Mouse (Mus musculus): Measurements from ENCODE around the gene Ctrc. TPM values are rescaled to one million over a fixed set of nuclear protein-coding genes. Genes with fewer than 3 reads are reported as not detected.

The Ctrc gene
- total RNA-seq, 2 experiments from 2014 or later: not detected

- intact Hi-C loops (cut with DNase I): no loop called here
These were observed 18.8 kb downstream of the Ctrc start for GRCm38 (mm10) chr4:141827401-141827800.

GRCm38 (mm10) chr4:141826060-141826459, 20.1 kb downstream of the Ctrc start, which contains the start of gene Cela2a:
Gene Cela2a, minus strand, starts transcription at chr4:141826160.
- intact Hi-C loops (cut with DNase I): no loop called here
- DNase-seq: no peak

More at GRCm38 (mm10) chr4:141827401-141827800, 18.8 kb downstream of the Ctrc start:
- DNase-seq: no peak

DNA sequence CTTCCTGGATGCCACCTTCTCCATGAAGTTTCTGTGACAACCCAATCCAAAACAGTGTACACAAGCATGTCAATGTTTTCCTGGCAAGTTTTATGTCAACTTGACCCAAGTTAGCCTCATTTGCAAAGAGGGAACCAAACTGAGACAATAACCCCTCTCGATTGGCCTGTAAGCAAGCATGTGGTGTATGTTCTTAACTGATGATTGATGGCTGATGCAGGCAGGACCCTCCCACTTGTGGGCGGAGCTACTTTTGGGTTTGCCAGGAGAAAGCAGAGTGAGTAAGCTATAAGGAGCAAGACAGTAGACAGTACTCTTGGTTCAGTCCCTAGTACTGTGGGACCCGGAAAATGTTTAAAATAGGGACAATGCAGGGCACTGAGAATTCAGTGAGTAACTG, 23.2 kb downstream of the Ctrc start:
- DNase-seq: no peak
- intact Hi-C loops (cut with DNase I): no loop called here

GRCm38 (mm10) chr4:141822089-141822488, 24.1 kb downstream of the Ctrc start:
- peak in 1 of 2 experiments; percentile 38 for DNase-seq
- intact Hi-C loops (cut with DNase I): no loop called here

- intact Hi-C loops (cut with DNase I): no loop called here
- no peak for DNase-seq
These were observed 25.0 kb downstream of the Ctrc start for GRCm38 (mm10) chr4:141821178-141821577.

GRCm38 (mm10) chr4:141819316-141819715, 26.8 kb downstream of the Ctrc start:
- DNase-seq: no peak
- intact Hi-C loops (cut with DNase I): no loop called here

DNA sequence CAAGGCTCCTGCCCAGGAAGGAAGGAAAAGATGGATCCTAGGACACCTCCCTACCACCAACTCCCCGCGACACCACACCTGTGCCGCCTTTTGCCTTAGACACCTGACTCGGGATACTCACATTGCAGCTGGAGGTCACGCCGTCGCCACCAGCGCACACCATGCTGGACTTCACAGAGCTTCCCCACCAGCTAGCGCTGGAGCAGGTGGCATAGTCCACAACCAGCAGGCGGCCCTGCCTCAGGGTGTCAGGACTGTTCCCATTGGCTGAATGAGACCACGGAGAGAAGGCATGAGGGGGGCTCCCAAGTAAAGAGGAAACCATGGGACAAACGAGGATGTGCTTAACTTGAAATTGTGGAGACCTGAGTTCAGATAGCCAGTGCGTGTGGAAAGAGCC, 27.3 kb downstream of the Ctrc start:
- intact Hi-C loops (cut with DNase I): no loop called here
- no peak for DNase-seq

DNA sequence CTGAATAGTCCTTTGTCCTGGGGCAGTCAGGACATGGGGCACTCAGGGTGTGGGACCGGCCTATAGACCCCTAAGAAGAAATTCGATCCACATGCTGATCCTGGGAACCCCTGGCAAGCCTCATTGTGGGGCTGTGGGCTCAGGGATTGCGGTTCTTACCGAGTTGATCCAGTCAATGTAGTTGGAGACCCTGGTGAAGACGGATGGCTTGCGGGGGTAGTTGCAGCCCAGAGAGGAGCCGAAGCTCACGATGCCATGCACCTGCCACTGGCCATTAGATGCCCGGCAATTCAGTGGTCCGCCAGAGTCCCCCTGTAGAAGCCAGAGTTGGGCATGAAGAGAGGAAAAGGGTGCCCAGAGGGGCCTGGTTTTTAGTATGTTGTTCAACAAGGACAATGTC, 28.5 kb downstream of the Ctrc start:
- DNase-seq: no peak
- intact Hi-C loops (cut with DNase I): no loop called here

- DNase-seq: no peak
- intact Hi-C loops (cut with DNase I): no loop called here
These were observed 29.1 kb downstream of the Ctrc start for GRCm38 (mm10) chr4:141816776-141817655.

DNA sequence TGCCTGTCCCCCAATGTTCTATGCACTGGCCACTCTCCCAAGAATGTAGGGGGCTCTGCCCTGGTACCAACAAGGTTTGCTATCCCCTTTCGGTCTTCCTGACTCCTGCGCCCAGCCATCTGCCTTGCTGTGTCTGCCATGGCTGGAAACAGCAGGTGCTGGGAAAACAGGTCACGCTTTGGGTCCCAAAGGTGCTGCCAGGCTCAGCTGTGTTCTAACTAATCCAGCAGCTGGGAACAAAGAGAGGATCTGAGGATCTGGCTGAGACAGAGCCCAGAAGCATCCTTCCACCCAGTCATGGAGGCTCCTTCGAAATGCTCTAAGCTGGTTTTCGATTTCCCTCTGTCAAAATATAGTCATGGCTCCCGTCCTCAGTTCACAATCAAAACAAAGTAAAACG, 29.9 kb downstream of the Ctrc start:
- no peak for DNase-seq
- intact Hi-C loops (cut with DNase I): no loop called here

DNA sequence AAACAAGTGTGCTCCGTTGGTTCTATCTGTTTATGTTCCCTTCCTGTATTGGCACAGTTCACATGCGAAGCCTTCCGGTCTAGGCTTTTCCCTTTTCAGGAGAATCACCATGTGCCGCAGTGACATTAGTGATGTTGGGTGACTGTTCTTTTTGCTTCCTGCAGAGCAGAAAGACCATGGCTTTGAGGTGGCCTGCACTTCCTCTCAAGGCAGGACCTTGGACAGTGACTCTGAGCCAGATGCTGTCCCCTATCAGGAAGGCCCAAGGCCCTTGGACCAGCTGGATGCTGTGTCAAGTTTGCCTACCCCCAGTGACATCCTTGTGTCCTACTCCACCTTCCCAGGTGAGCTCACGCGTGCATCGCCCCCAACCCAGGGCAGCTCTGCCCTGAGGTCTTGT, 34.8 kb downstream of the Ctrc start:
- intact Hi-C loops (cut with DNase I): loop anchor here (2.0 kb wide), 1 partner anchor 43 kb away; no protein-coding TSS in a partner anchor

DNA sequence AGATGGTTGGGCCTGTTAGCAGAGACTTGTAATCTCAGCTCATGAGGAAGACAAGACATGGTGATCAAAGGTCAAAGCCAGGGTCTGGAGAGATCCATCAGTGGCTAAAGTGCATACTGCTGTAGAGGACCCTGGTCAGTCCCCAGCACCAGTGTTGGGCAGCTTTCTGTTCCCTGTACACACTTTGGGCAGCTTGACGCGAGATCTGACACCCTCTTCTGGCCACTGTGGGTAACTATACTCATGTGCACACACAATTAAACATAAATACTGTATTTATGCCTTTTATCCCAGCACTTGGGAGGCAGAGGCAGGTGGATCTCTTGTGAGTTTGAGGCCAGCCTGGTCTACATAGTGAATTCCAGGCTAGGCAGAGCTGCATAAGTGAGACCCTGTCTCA, 35.2 kb downstream of the Ctrc start:
- DNase-seq: no peak
- intact Hi-C loops (cut with DNase I): loop anchor here (2.0 kb wide), 1 partner anchor 44 kb away; no protein-coding TSS in a partner anchor

More for the DNA sequence above, 34.8 kb downstream of the Ctrc start:
- DNase-seq: no peak

DNA sequence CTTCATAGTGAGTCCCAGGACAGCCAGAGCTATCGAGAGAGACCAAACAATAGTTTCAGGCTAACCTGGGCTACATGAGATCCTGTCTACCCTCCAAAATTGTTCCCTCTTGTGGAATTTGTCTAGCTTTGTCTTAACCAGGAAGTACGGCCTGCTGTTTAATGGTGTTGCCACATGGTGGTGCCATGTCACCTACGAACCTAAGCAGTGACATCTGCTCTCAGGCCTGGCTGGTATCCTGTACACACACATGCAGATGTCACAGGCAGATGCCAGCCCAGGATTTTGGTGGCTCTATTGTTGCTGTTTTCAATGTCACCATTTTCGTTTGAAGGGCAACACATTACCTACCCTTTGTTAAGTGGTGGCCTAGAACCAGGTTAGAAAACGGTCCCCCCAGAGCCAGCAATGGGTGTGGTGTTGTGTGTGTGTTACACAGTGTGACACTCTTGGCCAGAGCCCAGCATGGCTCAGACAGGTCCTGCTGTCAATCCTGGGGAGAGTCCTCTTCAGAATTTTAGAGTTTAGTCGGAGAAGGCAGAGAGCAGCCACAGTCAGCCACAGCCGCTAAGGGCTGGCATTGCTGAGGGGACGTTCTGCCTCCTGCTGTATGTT, 36.2 kb downstream of the Ctrc start:
- intact Hi-C loops (cut with DNase I): loop anchor here (2.0 kb wide), 1 partner anchor 45 kb away; no protein-coding TSS in a partner anchor
- DNase-seq: no peak

- no peak for DNase-seq
- intact Hi-C loops (cut with DNase I): no loop called here
These were observed 40.3 kb downstream of the Ctrc start for GRCm38 (mm10) chr4:141805886-141806285.

DNA sequence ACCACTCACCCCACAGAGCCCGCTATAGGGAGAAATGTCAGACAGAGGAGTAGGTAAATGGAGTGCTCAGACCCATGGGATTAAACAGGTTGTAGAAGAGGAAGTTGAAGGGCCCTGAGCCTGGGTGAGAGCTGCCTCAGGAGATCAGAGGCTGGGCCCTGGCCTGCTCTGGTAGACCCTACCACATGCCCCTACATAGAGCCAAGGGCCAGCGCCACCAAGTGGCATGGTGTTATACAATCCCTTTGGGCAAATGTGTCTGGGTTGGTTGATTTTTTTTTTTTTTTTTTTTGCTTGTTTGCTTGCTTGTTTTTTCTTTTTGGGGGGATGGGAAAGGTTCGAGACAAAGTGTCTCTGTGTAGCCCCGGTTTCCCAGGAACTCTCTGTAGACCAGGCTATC, 42.1 kb downstream of the Ctrc start:
- intact Hi-C loops (cut with DNase I): no loop called here
- DNase-seq: no peak

DNA sequence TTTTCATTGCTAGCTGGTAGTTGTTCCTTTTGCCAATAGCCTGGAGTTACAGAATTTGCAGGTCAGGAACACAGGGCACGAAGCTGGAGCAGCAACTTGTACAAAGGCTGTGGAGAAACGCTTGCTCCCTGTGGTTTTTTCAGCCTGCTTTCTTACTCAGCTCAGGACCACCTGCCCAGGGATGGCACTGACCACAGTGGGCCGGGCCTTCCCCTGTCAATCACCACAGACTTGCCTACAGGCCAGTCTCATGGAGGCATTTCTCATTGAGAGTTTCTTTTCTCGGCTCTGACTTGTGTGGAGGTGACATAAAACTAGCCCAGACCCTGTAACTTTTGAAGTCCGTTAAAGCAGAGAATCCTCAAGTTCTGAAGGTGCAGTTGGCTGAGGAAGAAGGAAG, 48.6 kb downstream of the Ctrc start:
- intact Hi-C loops (cut with DNase I): loop anchor here (10.0 kb wide), 1 partner anchor 653 kb away; the partner anchor contains the start of gene Fbxo42
- no peak for DNase-seq

- intact Hi-C loops (cut with DNase I): loop anchor here (10.0 kb wide), 1 partner anchor 652 kb away; the partner anchor contains the start of gene Fbxo42
- DNase-seq: no peak
These were observed 49.2 kb downstream of the Ctrc start for GRCm38 (mm10) chr4:141796954-141797353.

- DNase-seq: no peak
- intact Hi-C loops (cut with DNase I): loop anchor here (10.0 kb wide), 1 partner anchor 652 kb away; the partner anchor contains the start of gene Fbxo42
These were observed 49.8 kb downstream of the Ctrc start for GRCm38 (mm10) chr4:141796356-141796755.

DNA sequence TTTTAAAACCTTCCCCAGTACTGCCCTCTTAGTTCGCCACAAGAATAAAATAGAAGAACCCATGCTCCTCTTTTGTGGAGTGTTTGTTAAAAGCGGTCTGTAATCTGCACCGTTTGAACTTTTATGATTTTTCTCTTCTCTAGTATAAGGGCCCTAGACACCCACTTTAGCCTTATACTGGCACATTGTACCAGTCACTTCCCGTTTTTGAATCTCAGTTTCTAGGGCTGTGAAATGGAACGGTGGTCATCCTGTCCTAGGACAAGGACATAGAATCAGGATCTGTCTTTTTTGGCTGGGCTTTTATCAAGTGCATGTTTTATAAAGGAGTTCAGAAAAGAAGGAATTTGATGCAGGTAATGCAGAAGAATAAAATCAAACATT, 52.0 kb downstream of the Ctrc start:
- DNase-seq: no peak
- intact Hi-C loops (cut with DNase I): loop anchor here (5.0 to 10.0 kb wide), 2 partner anchors 177 to 649 kb away; partner anchors contain the start of genes Fbxo42 and Tmem82

GRCm38 (mm10) chr4:141793282-141794151, 52.6 kb downstream of the Ctrc start, which contains the start of gene Casp9:
Gene Casp9, plus strand, starts transcription at chr4:141793612.
- intact Hi-C loops (cut with DNase I): loop anchor here (5.0 to 10.0 kb wide), 2 partner anchors 176 to 649 kb away; partner anchors contain the start of genes Fbxo42 and Tmem82
- peak; percentile 99 to 100 for DNase-seq
